Mouse (Mus musculus): ENCODE results near the gene Me1. TPM values are rescaled to one million over a fixed set of nuclear protein-coding genes. Genes with fewer than 3 reads are reported as not detected.

Gene Me1
- polyA plus RNA-seq, 1 experiment from 2014 or later, result 26.2 TPM

GRCm38 (mm10) chr9:86658347-86658746, 37.4 kb downstream of the Me1 start:
- no peaks in the 10 kb centered on the region for H3K27me3 ChIP-seq (ENCODE audit: control insufficient read depth, insufficient read depth, low read depth, low read length)
- no peaks in the 10 kb centered on the region for H3K36me3 ChIP-seq (ENCODE audit: control insufficient read depth, insufficient read depth, low read length)
- no peak for ATAC-seq (ENCODE audit: low read depth)
- 80% methylated on average over 4 of the region's 4 CpGs for WGBS
- H3K4me2 ChIP-seq (ENCODE audit: low read depth, low read length), result no peak overlapping the region
- H3K4me1 ChIP-seq (replicated peaks; ENCODE audit: control insufficient read depth, insufficient read depth, low read length), result no peaks in the 10 kb centered on the region
- no peak overlapping the region for H3K9ac ChIP-seq (ENCODE audit: low read length)
- H3K27ac ChIP-seq (ENCODE audit: low read length), result no peak overlapping the region
- H3K9me3 ChIP-seq (ENCODE audit: control insufficient read depth, low read length), result 0 out of 2 replicates have a peak, but pooled peaks cover 2% of the 10 kb centered on the region
- H3K4me3 ChIP-seq (ENCODE audit: low read length), result no peak overlapping the region

DNA sequence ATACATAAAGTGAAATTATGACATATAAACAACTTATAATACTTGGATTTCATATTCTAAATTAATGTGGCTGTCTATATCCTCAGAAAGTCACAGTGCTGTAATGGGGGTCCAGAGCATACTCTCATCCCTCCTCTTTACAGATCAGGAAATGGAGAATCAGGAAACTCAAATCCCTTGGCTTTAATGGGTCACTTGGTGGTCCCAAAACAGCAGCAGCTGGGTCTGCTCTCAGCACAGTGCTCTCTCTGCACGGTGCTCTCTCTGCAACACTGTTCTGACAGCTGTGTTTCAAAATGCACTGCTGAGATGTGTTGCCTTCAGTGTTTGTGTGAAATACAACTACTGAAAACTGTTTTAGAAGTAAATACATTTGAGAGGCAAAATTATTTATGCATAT, 43.6 kb downstream of the Me1 start:
- no peaks in the 10 kb centered on the region for H3K27me3 ChIP-seq (ENCODE audit: control insufficient read depth, insufficient read depth, low read depth, low read length)
- H3K4me3 ChIP-seq (ENCODE audit: low read length), result no peak overlapping the region
- no peaks in the 10 kb centered on the region for H3K9me3 ChIP-seq (ENCODE audit: control insufficient read depth, low read length)
- H3K4me2 ChIP-seq (ENCODE audit: low read depth, low read length), result no peak overlapping the region
- ATAC-seq (ENCODE audit: low read depth), result peak; percentile 66
- WGBS, result 44% methylated on average over 1 of the region's 1 CpGs
- H3K36me3 ChIP-seq (ENCODE audit: control insufficient read depth, insufficient read depth, low read length), result no peaks in the 10 kb centered on the region
- H3K27ac ChIP-seq (ENCODE audit: low read length), result no peak overlapping the region
- H3K9ac ChIP-seq (ENCODE audit: low read length), result no peak overlapping the region
- peaks cover 8% of the 10 kb centered on the region for H3K4me1 ChIP-seq (replicated peaks; ENCODE audit: control insufficient read depth, insufficient read depth, low read length)

DNA sequence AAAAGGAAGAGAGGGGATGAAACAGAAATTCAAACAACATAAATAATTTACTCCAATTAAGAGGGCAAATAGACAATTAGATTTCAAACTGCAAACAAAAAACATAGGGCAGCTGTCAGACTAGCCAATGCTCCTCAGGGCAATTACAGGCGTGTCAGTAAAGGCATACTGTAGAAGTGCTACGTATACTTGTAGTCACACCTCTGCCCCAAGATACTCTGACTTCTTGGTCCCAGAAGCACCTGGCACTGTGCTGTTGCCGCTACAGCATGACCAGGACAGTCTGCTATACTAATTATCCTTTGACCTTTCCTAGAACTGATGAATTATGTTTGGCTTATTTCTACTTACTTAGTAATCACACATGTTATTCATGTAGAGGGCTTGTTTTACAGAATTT, 44.5 kb downstream of the Me1 start:
- Histone ChIP-seq H3K4me3 (ENCODE audit: low read length) (no peak overlapping the region), H3K27me3 (ENCODE audit: control insufficient read depth, insufficient read depth, low read depth, low read length) (no peaks in the 10 kb centered on the region), H3K27ac (ENCODE audit: low read length) (no peak overlapping the region), H3K4me1 (replicated peaks; ENCODE audit: control insufficient read depth, insufficient read depth, low read length) (peaks cover 8% of the 10 kb centered on the region), H3K9me3 (ENCODE audit: control insufficient read depth, low read length) (no peaks in the 10 kb centered on the region), H3K9ac (ENCODE audit: low read length) (no peak overlapping the region), H3K36me3 (ENCODE audit: control insufficient read depth, insufficient read depth, low read length) (no peaks in the 10 kb centered on the region), H3K4me2 (ENCODE audit: low read depth, low read length) (no peak overlapping the region)
- WGBS, result 80% methylated on average over 3 of the region's 3 CpGs
- ATAC-seq (ENCODE audit: low read depth), result no peak

DNA sequence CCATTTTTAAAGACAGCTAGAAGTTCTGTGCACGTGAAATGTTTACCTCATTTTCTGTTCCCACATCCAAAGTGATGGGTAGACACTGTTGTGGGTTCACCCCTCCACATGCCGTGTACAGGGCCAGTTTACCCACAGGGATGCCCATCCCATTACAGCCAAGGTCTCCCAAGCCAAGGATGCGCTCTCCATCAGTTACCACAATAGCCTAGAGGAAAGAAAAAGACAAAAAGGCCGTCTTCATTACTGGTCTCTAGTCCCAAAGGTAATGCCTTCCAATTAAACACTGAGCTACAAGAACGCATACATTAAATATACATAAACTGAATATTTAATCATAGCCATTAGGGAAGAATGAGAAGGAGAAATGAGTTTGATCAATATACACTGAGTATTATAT, 44.9 kb downstream of the Me1 start:
- Histone ChIP-seq H3K27me3 (ENCODE audit: control insufficient read depth, insufficient read depth, low read depth, low read length) (no peaks in the 10 kb centered on the region), H3K4me2 (ENCODE audit: low read depth, low read length) (no peak overlapping the region), H3K4me1 (replicated peaks; ENCODE audit: control insufficient read depth, insufficient read depth, low read length) (peaks cover 8% of the 10 kb centered on the region), H3K27ac (ENCODE audit: low read length) (no peak overlapping the region), H3K9ac (ENCODE audit: low read length) (no peak overlapping the region), H3K4me3 (ENCODE audit: low read length) (no peak overlapping the region), H3K9me3 (ENCODE audit: control insufficient read depth, low read length) (no peaks in the 10 kb centered on the region), H3K36me3 (ENCODE audit: control insufficient read depth, insufficient read depth, low read length) (no peaks in the 10 kb centered on the region)
- no peak for ATAC-seq (ENCODE audit: low read depth)
- WGBS, result 85% methylated on average over 5 of the region's 5 CpGs

- Histone ChIP-seq H3K27me3 (ENCODE audit: control insufficient read depth, insufficient read depth, low read depth, low read length) (no peaks in the 10 kb centered on the region), H3K9me3 (ENCODE audit: control insufficient read depth, low read length) (no peaks in the 10 kb centered on the region), H3K4me1 (replicated peaks; ENCODE audit: control insufficient read depth, insufficient read depth, low read length) (peaks cover 8% of the 10 kb centered on the region), H3K27ac (ENCODE audit: low read length) (peak overlapping the region; percentile 55), H3K4me2 (ENCODE audit: low read depth, low read length) (peak overlapping the region; percentile 8; the same call in 1 of the 2 replicates), H3K9ac (ENCODE audit: low read length) (0 out of 2 replicates have a peak overlapping the region, but pooled peaks have one; percentile 11), H3K36me3 (ENCODE audit: control insufficient read depth, insufficient read depth, low read length) (no peaks in the 10 kb centered on the region), H3K4me3 (ENCODE audit: low read length) (no peak overlapping the region)
- 32% methylated on average over 7 of the region's 7 CpGs for whole genome bisulfite sequencing
- ATAC-seq (ENCODE audit: low read depth), result peak; percentile 43
Measured at GRCm38 (mm10) chr9:86647931-86648550, 47.7 kb downstream of the Me1 start.

GRCm38 (mm10) chr9:86646807-86647206, 48.9 kb downstream of the Me1 start:
- no peak overlapping the region for H3K27ac ChIP-seq (ENCODE audit: low read length)
- H3K9me3 ChIP-seq (ENCODE audit: control insufficient read depth, low read length), result no peaks in the 10 kb centered on the region
- 6% methylated on average over 1 of the region's 1 CpGs for WGBS
- H3K4me3 ChIP-seq (ENCODE audit: low read length), result no peak overlapping the region
- no peaks in the 10 kb centered on the region for H3K36me3 ChIP-seq (ENCODE audit: control insufficient read depth, insufficient read depth, low read length)
- H3K9ac ChIP-seq (ENCODE audit: low read length), result no peak overlapping the region
- no peaks in the 10 kb centered on the region for H3K27me3 ChIP-seq (ENCODE audit: control insufficient read depth, insufficient read depth, low read depth, low read length)
- no peak overlapping the region for H3K4me2 ChIP-seq (ENCODE audit: low read depth, low read length)
- no peak for ATAC-seq (ENCODE audit: low read depth)
- peaks cover 8% of the 10 kb centered on the region for H3K4me1 ChIP-seq (replicated peaks; ENCODE audit: control insufficient read depth, insufficient read depth, low read length)

DNA sequence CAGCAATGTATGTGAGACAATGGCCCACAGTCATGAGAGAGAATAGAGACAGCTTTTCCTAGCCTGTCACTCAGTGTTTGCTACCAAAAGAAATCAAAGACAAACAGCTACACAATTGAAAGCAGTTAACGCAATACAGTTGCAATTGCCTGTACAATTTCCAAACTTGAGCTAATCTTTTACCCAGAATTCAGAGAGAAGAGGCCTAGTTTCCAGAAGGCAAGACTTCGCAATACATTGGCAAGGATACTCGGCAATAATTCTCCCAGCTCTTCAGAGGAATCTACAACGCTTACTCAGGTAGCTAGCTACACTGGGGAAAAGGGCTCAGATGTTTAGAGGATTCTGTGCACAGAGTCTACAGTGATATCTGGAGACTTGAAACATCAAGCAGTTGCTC, 52.3 kb downstream of the Me1 start:
- H3K4me2 ChIP-seq (ENCODE audit: low read depth, low read length), result no peak overlapping the region
- H3K4me1 ChIP-seq (replicated peaks; ENCODE audit: control insufficient read depth, insufficient read depth, low read length), result peaks cover 8% of the 10 kb centered on the region
- no peaks in the 10 kb centered on the region for H3K9me3 ChIP-seq (ENCODE audit: control insufficient read depth, low read length)
- no peaks in the 10 kb centered on the region for H3K36me3 ChIP-seq (ENCODE audit: control insufficient read depth, insufficient read depth, low read length)
- H3K27ac ChIP-seq (ENCODE audit: low read length), result no peak overlapping the region
- WGBS, result 87% methylated on average over 4 of the region's 4 CpGs
- no peak overlapping the region for H3K4me3 ChIP-seq (ENCODE audit: low read length)
- H3K9ac ChIP-seq (ENCODE audit: low read length), result no peak overlapping the region
- no peaks in the 10 kb centered on the region for H3K27me3 ChIP-seq (ENCODE audit: control insufficient read depth, insufficient read depth, low read depth, low read length)
- no peak for ATAC-seq (ENCODE audit: low read depth)

DNA sequence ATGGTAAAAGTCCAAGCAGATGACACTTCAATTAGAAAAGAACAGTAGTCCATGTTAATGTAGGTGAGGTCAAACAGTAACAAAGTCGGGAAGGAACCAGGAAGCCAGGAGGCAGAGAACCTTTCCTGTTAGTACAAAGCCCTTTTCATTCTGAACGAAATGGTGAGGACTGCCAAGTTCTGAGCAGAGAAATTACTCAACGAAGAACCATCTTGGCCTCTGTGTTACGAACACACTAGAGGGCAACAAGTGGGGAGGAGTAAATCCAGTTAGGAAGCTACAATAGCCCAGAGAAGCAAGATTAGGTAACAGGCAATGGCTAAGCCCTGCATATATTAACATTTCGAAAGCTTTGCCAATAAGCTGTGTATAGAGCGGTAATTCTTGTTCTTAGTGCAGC, 57.0 kb downstream of the Me1 start:
- Histone ChIP-seq H3K4me3 (ENCODE audit: low read length) (no peak overlapping the region), H3K4me1 (replicated peaks; ENCODE audit: control insufficient read depth, insufficient read depth, low read length) (no peaks in the 10 kb centered on the region), H3K9me3 (ENCODE audit: control insufficient read depth, low read length) (no peaks in the 10 kb centered on the region), H3K4me2 (ENCODE audit: low read depth, low read length) (no peak overlapping the region), H3K27me3 (ENCODE audit: control insufficient read depth, insufficient read depth, low read depth, low read length) (no peaks in the 10 kb centered on the region), H3K9ac (ENCODE audit: low read length) (no peak overlapping the region), H3K27ac (ENCODE audit: low read length) (peak overlapping the region; percentile 18; the same call in 1 of the 2 replicates), H3K36me3 (ENCODE audit: control insufficient read depth, insufficient read depth, low read length) (no peaks in the 10 kb centered on the region)
- 46% methylated on average over 6 of the region's 6 CpGs for WGBS
- peak; percentile 74 for ATAC-seq (ENCODE audit: low read depth)

- H3K27me3 ChIP-seq (ENCODE audit: control insufficient read depth, insufficient read depth, low read depth, low read length), result no peaks in the 10 kb centered on the region
- no peak overlapping the region for H3K9ac ChIP-seq (ENCODE audit: low read length)
- no peak overlapping the region for H3K4me3 ChIP-seq (ENCODE audit: low read length)
- H3K36me3 ChIP-seq (ENCODE audit: control insufficient read depth, insufficient read depth, low read length), result no peaks in the 10 kb centered on the region
- ATAC-seq (ENCODE audit: low read depth), result no peak
- H3K9me3 ChIP-seq (ENCODE audit: control insufficient read depth, low read length), result no peaks in the 10 kb centered on the region
- 61% methylated on average over 7 of the region's 7 CpGs for WGBS
- peaks cover 5% of the 10 kb centered on the region; the same call in 1 of the 2 replicates for H3K4me1 ChIP-seq (replicated peaks; ENCODE audit: control insufficient read depth, insufficient read depth, low read length)
- no peak overlapping the region for H3K27ac ChIP-seq (ENCODE audit: low read length)
- no peak overlapping the region for H3K4me2 ChIP-seq (ENCODE audit: low read depth, low read length)
Measured at GRCm38 (mm10) chr9:86631153-86631552, 64.6 kb downstream of the Me1 start.

All from lung, embryonic 16.5 days (tissue).